Mouse (Mus musculus): ENCODE results near the gene Yars2.
A peak's percentile ranks its signal among the peaks of the same experiment; 100 is the strongest.
"Not testable (repeated sequence)": the region's sequence is repeated elsewhere in the genome, so short reads cannot be mapped to it uniquely, and the experiment has no call there.

Yars2 gene

DNA sequence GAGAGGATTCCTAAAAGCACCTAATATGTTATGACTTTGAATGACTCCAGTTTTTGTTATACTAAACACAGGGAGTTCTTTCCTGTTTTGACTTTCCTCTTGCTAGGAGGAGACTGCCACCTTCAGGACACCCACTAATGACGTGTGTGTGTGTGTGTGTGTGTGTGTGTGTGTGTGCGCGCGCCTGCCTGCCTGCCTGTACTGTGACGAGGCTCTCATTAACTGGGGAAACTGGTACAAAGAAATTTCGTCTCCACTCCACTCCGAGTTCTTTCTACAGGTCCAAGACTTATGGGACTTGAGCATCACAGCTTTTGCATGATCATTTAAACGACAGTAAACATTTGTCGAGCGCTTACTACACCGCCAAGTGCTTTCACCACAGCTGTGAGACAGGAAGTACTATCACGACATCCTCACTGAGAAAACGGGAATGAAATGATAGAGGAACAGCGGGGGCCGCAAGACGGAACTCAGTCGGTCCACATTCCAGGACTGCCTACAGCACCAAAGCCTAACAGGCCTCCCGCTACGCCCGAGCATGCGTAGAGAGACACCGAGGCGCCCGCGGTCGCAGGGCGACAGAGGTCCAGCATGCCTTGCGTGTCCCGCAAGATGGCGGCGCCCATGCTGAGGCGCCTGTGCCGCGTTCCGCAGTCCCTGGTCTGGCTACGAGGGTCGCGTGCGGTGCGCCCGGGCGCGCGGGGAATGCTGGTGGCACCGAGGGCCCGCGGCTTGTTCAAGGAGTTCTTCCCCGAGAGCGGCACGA, at the start of gene Yars2:
Gene Yars2, plus strand, starts transcription at position 597 of the 769 bp plus-strand sequence.
- peak; percentile 93 to 96 for DNase-seq

GRCm38 (mm10) chr16:16253326-16254074, 49.3 kb upstream of the Yars2 start:
- DNase-seq = peak; percentile 4 to 5

DNA sequence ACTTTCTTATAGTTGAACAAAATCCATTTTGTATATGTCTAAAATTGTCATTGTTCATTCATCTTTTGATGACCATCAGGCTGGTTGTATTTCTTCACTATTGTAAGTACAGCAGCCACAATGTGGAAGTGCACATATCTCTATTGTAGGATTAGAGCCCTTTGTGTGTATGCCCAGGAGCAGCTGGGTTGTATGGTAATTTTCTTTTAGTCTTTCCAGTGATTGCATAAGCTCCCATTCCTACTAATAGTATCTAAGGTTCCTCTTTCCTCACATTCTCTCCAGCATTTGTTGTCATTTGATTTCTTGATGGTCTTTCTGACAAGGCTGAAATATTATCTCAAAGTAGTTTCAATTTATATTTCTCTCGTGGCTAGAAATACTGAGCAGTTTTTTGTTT, 47.5 kb upstream of the Yars2 start:
- no peak for DNase-seq

DNA sequence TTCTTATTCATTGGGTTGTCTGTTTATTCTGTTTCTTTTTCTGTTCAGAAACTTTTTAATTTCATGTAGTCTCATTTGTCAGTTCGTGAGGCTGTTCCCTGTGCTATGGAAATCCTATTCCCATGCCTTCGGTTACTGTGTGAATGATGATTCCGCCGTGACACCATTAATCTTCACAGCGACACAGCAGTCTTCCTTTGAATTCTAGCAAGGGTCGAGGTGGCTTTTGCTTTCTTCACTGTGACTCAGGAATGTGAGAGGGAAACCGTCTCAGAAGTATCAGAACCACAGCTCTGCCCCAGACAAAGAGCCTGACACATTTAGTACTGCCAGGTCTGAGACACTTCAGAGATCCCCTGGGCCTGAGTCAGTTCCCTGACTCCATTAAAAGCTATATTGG, 46.9 kb upstream of the Yars2 start:
- no peak for DNase-seq

- DNase-seq = no peak
Measured at GRCm38 (mm10) chr16:16256672-16257071, 46.1 kb upstream of the Yars2 start.

DNA sequence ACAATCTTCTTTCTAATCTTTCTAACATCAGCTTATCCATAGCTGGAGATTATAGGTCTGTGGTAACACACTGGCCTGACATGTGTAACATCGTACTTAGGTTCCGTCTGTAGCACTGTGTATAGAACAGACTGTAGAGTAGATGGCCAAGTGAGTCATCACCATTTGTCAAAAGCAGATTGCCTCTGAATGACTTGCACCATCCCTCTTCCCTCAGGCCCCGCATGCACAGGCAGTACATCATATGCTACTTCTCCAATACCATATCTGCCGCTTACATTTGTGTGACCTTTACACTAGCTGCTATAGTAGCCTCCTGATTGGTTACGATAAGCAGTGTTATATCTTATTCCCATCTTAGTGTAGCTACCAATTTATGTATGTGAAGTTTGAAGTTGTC, 41.9 kb upstream of the Yars2 start:
- DNase-seq = no peak

DNA sequence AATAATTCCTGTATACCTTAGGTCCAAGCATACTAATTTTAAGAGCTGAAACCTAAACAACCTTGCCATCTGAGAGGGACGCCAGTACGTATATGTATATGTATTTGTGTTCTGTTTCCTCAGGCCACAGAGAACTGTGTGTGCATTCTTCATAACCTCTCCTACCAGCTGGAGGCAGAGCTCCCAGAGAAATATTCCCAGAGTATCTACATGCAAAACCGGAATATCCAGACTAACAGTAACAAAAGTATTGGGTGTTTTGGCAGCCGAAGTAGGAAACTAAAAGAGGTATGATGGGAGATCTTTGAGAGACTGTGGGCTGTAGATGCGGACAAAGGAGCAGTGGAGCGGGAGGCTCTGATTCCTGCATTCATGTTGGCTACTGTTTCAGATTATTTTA, 41.3 kb upstream of the Yars2 start:
- no peak for DNase-seq

GRCm38 (mm10) chr16:16262436-16262835, 40.3 kb upstream of the Yars2 start:
- no peak for DNase-seq

- no peak for DNase-seq
Measured at GRCm38 (mm10) chr16:16272978-16273377, 29.8 kb upstream of the Yars2 start.

- no peak for DNase-seq
Measured at GRCm38 (mm10) chr16:16273752-16274151, 29.0 kb upstream of the Yars2 start.

DNA sequence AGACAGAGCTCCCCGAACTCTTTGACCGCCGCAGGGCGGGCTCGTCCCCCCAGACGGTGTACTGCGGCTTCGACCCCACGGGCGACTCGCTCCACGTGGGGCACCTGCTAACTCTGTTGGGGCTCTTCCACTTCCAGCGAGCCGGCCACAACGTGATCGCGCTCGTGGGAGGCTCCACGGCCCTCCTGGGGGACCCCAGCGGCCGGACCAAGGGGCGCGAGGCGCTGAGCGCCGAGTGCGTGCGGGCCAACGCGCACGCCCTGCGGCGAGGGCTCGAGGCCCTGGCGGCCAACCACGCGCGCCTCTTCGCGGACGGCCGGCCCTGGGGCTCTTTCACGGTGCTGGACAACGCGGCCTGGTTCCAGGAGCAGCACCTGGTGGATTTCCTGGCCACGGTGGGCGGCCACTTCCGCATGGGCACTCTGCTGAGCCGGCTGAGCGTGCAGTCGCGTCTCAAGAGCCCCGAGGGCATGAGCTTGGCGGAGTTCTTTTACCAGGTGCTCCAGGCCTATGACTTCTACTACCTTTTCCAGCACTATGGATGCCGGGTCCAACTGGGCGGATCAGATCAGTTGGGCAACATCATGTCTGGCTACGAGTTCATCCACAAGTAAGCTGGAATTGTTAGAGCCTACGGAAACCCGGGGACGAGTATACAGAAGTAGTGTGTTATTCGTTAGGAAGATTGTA, 518 bp downstream of the Yars2 start:
- DNase-seq = peak; percentile 58 to 77

DNA sequence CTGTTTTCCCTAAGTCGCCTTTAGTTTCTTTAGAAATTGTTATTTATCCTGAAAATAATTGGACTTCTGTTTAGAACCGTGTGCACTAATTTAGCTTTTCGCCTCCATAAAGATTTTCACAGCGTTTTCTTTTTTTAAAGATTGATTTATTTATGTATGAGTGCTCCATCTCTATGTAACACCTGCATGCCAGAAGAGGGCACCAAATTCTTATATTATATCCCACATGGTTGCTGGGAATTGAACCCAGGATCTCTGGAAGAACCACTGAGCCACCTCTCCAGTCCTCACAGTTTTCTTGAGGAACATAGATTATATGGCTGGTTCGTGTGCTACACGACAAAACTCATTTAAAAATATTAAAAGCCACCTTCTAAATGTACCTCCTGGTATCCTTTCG, 1.1 kb downstream of the Yars2 start:
- DNase-seq = no peak

DNA sequence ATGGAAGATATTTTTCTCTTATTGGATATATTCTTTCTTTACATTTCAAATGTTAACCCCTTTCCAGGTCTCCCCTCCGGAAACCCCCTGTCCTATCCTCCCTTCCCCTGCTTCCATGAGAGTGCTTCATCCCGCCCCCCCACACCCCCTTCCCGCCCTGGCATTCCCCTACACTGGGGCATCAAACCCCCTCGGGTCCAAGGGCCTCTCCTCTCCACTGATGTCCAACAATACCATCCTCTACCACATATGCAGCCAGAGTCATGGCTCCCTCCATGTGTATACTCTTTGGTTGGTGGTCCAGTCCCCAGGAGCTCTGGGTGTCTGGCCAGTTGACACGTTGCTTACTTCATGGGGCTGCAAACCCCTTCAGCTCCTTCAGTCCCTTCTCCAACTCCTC, 8.6 kb downstream of the Yars2 start:
- DNase-seq = no peak

GRCm38 (mm10) chr16:16325775-16326336, 23.1 kb downstream of the Yars2 start:
- no peak for DNase-seq

GRCm38 (mm10) chr16:16346420-16346819, 43.7 kb downstream of the Yars2 start:
- DNase-seq = no peak

- peak; percentile 5 to 22 for DNase-seq
Measured at GRCm38 (mm10) chr16:16357908-16358307, 55.1 kb downstream of the Yars2 start.

DNA sequence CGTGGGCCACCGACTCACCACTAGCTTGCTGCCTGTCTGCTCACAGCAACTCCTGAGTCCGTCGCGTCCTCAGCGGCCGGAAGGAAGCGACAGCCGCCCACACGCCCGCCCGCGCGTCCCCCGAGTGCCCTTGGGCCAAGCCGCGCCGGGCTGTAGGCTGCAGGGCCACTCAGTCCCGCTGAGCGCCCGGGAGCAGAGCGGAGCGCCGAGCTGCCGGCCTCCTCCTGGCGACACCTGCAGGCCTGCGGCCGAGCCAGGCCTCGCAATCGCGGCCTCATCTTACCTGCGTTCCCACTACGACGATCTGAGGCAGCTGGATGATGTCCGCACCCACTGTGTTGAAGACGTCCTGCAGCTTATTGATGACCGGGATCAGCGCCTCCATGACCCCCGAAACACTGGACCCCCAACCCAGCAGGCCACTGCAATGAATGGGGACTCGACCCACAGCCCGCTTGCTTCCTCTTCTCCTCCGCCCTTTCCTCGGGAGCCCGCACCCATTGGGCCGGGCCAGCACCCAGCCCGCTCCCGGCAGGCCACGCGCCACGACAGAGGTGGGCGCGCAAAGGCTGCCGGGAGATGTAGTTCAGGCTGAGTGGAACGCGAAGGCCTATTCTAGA, 55.8 kb downstream of the Yars2 start, which contains the start of gene Dnm1l:
Gene Dnm1l, minus strand, starts transcription at position 479 of the 620 bp plus-strand sequence.
- peak; percentile 96 for DNase-seq

- DNase-seq = not testable (repeated sequence)
Measured at GRCm38 (mm10) chr16:16359101-16359482, 56.3 kb downstream of the Yars2 start.
